Mouse (Mus musculus): ENCODE measurements at regions not wholly inside any gene's neighbourhood (a gene's known extent, or its start where the extent isn't known, plus 50 kb on each side); places are given as distances from the start of the nearest gene placed in this dataset.

DNA sequence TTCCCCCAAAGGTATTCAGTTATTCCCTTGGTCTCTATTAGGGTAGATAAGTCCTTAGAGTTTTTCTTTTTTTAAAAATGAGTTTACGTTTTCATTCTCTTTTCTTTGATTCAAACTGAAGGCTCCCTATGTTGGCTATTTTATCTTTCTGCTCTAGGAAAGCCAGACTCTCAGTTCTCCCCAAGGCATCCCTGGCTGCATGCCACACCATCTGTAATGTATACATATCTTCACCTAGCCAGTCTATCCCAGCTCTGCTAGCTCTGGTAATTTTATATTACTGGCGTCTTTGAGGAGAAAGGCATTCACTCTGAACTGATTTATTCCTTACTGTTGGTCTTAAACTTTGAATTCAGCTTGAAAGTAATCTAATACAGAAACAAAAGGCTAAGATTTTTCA is 65.2 kb upstream of the Cabcoco1 start:
- DNase-seq, result no peak

DNA sequence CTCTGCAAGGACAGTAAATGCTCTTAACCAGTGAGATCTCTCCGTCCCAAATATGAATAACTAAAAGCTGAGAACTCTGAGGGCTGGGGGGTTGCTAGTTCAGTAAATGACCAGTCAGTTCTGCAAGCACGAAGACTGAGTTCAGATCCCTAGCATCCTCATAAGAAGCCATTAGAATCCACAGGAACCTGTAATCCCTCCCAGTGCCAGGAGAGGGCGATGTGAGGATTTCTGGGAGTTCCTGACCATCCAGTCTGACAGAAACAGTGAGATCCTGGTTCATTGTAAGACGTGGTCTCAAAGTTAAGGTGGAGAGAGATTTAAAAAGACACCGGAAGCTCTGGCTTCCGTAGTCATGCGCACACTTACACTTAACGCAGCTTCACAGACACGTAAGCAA is 70.2 kb upstream of the Cabcoco1 start:
- DNase-seq, result peak in 1 of 2 experiments; percentile 55

GRCm38 (mm10) chr10:68612727-68613126 is 71.0 kb upstream of the Cabcoco1 start:
- no peak for DNase-seq

DNA sequence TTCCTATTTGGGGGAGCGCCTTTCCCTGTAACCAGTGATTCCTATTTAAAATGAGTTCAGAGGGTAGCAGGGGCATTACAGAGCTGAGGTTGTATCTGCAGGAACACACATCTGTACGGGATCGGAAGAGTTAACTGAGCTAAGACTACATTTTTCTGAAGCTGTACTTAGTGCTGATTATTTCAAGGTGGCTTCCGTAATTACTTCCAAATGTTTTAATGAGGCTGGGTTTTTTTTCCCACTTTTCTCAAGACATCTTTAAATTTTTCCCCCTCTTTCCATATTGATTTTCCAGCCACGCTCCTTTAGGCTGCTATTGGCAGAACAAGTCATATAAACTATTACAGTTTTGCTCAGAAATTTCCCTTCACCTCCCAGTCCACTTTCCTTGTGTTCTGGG is 82.1 kb upstream of the Cabcoco1 start:
- DNase-seq, result no peak

DNA sequence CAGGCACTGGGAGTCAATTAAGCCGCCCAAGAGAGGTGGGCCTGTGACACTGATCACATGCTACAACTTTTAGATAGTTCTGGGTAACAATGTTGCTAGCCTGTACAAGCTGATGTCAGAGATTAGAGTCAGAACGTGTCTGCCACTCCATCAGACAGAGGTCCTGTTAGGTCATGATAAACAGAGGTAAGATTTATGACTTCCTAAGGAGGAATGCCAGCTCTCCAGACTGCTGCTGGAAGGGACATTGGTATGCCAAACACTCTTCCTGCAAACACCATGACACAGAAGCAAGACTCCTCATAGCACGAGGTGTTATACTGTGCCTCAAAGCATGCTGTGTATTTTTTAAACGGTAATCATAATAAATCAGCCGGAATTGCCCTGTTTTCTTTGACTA is 83.6 kb upstream of the Cabcoco1 start:
- peak in 1 of 2 experiments; percentile 3 for DNase-seq

DNA sequence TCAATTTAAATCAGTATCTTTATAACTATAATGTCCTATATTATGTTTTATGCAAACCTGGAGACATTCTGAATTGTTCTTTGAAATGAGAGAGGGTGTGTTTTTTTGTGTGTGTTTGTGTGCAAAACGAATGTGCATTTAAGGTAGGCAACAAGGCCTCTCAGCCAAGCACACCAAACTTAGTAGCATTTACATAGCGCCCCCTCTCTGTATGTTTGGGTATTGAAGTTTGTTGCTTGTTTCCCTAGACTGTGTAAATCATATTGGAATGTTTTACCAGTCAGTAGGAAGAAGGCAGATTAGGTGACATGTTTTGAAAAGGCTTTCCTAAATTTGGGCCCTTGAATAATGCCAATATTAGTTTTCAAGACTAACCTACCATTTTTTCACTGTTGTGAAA is 84.1 kb upstream of the Cabcoco1 start:
- no peak for DNase-seq

DNA sequence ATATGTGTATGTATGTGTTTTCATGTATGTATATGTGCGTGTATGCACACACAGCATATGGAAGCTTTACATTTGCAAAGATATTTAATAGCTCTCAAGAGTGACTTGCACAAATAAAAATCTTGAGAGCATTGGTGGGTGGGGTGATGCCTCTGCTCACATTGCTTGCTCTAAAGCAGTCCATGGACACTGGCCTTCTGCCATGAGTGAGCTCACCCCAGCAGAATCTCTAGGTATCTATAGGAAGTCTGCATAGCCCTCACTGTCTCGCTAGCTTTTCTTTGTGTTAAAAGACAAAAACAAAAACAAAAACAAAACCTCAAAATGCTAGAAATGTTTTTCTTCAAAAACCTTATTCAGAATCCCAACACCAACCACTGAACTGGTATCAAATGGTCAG is 87.8 kb upstream of the Cabcoco1 start:
- no peak for DNase-seq

GRCm38 (mm10) chr10:68633180-68633579 is 90.3 kb upstream of the Tmem26 start:
- DNase-seq, result no peak

DNA sequence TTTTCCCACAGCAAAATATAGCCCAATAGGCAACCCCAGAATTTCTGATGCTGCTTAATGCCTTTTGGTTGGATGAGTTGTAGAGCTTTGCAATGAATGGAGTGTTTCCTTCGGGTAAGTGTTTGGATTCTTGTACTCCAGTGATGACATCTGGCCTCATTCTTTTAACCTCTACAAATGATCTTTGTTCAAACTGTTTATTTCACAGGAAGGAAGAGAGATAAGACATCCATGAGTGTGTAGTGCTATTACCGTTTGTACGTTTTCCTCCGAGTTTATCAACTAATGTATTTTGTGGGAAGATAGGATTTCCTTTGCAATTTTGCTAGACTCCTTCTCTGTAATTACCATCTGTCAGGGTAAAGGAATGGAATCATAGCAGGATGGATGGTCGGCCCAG is 70.7 kb upstream of the Tmem26 start:
- no peak for DNase-seq

- DNase-seq, result no peak
These were observed 68.0 kb upstream of the Tmem26 start for GRCm38 (mm10) chr10:68655491-68655890.

- no peak for DNase-seq
These were observed 57.4 kb upstream of the Tmem26 start for GRCm38 (mm10) chr10:68666094-68666493.

DNA sequence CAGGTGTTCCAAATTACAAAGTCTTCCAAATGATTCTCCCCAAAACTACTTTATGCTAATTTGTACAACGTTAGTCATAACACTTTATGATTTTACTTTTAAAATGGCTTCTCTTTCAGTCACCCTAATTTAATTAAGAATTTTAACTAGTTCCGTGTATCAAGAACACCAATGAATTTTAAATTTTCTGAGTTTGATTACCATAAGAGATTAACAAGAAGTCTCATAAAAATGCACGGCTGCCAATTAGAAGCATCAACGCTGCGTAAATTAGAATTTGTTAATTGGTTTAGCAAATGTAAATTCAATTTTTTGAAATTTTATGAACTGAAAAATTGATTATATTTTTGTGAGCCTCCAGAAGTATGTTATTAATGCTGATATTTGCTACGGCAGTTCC is 54.1 kb upstream of the Tmem26 start:
- no peak for DNase-seq

GRCm38 (mm10) chr10:68669992-68670391 is 53.5 kb upstream of the Tmem26 start:
- DNase-seq, result no peak

GRCm38 (mm10) chr10:68672291-68672690 is 51.2 kb upstream of the Tmem26 start:
- DNase-seq, result no peak

DNA sequence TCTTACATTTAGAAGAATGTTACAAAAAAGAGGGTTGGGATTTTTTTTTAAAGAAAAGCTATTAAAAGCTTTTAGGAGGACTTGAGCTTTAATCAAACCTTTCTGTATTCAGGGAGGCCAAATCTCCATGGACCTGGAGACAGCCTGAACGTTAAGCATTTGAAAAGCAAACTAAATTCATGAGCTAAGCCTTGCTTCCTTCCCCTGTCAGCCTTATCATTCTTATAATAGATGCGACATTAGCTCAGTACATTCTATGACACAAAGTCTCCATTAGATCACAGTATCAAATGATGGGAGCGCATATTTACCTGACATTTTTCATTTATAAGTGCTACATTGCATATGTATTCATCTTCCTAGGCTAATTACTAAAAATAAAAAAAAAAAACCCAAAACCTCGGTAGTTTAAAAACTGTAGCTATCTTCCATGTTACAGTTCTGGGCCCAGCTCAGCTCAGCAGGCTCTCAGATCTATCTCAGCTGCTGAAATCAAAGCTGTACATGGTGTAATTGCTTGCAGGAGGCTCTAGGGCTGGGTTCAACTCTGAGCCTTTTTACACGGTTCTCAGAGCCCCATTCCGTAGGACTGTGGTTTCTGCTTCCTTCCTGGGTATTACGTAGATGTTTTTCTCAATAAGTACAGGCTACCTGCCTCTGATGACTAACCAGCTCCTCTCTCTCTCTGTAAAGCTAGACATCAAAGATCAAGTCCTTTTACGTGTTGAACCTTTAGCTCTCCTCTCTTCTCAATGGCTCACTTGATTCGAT is 50.2 kb upstream of the Tmem26 start:
- no peak for DNase-seq

All from kidney, postnatal 25 days (tissue).